Mouse (Mus musculus) thymus, adult 2 months (tissue): ENCODE measurements around the gene Rbm43.

Experiments
- CTCF ChIP-seq: fragments of 200-500 bp; IDR thresholded peaks from 2 replicates; pipeline ENCODE4 v1.5.1; 2012; ENCODE audit warnings: mild to moderate bottlenecking, control low read depth, low read length, moderate library complexity, borderline replicate concordance; ENCODE audit not compliant: control insufficient read depth, poor library complexity, insufficient read depth; ENCODE audit errors: extremely low read depth
- POLR2A ChIP-seq: fragments of 200-500 bp; IDR thresholded peaks from 2 replicates; pipeline ENCODE4 v1.6.1; 2012; ENCODE audit warnings: mild to moderate bottlenecking, low read length, control low read depth, moderate library complexity; ENCODE audit not compliant: control insufficient read depth, poor library complexity, insufficient read depth; ENCODE audit errors: extremely low read depth

DNA sequence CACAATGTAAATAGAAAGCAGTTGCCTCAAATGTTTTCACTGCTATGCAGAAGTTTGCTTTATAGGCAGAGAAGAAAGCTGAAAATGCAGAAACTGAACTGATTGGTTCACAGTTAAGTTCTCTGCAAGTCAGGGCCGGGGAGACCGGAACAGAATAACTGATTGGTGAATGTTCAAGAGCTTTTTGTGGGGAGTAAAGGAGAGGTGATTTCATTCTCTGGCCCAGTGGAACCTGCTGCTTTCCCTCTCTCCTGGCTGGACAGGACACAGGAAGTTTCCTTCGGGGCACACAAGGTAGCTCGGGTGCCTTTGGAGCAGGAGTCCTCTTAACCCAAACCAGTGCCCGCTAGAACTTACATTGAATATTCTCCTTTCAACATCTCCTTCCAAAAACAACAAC lies 37.2 kb upstream of the Rbm43 start:
- TF ChIP-seq CTCF (no peak), POLR2A (no peak)
